Mouse (Mus musculus) lung, postnatal 14 days (tissue): ENCODE measurements around the gene Adrm1.

Source experiments
- DNase-seq: peaks from one replicate; pipeline ENCODE4 v3.0.0; 2021

Gene Adrm1

DNA sequence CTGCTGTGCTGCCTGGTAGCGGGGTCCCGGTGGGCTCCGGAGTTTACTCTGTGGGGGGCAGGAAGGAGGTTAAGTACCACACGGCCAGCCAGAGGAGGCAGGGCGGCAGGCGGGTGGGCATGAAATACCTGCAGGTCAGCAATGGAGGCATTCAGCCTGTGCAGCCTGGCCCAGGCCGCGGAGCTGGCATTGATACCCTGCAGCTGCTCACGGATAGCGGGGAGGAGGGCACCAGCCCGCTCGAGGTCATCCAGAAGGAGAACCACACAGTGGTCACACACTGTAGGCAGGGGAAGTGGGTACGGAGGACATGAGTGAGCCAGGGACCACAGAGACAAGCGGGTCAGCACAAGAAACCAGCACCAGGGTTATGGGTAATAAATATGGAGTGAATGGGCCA lies 14.4 kb downstream of the Adrm1 start:
- no peak for DNase-seq

DNA sequence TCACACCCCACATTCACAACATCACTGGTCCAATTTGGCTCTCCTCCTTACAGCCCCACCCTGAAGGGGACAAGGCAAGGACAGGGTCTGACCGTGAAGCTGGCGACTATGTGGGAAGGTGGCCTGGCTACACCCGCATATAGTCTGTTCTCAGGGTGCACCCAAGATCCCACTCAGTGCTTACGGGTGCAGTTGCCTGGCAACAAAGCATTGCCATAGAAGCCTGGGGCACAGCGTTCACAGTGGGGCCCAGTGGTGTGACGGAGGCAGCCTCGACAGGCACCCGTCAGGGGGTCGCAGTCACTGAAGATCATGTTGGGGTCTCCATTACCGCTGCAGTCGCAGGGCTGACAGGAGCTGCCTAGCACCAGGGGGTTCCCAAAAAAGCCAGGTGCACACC lies 16.1 kb downstream of the Adrm1 start:
- DNase-seq, result no peak

DNA sequence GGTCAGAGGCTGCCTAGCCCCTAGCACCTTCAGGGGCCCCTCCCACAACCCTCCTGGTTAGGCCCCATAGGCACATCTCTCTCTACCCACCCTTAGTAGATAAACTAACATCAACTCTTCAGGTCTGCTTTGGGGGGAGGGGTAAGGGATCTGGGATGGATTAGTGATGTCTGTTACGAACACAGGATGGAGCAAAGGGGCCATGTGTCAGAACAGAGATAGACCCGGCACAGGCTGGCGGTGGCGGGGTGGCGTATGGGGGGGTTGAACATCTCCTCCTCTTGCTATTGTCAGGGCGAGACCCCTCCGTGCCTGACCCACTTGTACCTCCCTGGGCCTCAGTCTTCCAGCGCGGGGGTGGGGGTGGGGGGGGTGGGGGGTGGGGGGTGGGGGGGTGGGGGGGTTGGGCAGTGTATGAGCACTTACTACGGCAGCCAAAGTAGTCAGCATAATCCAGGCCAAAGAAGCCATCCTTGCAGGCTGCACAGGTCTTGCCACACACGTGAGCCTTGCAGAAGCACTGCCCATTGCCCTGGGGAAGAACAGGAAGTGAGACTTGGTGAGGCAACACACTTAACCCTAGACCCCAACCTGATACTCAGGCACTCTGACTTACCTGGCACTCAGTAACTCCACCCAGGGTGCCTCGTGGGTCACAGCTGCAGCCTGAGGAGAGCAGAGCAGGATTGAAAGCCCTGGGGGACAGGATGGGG lies 25.5 kb downstream of the Adrm1 start:
- no peak for DNase-seq

DNA sequence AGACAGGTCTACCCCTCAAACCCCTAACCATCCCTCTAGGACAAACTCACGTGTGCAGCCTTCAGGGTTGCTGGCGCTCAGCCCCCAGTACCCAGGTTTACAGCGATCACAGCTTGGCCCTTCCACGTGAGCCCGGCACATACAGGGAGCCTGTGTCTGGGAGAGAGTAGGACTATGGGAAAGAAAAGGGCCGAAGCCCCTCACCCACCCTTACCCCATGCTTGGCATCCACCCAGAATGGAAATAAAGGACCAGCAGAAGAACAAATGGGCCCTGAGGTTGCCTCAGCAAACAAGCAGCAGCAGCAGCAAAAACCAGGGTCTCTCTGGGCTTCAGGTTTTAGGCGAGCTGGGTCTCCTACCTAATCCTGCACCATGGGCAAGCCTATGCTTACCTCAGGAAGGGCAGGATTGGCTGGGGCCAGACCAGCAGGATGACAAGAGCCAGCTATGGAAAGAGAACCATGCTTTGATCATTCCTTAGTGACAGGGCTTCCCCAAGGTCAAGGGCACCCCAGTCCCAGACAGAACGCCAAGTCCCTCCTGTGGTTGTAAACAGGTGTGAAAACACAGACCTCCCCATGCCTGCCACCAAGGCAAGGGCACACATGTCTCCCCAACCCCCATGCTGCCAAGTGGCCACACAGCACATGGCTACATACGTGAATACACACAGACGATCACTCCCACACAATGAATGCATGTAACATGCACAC lies 26.2 kb downstream of the Adrm1 start:
- DNase-seq, result no peak

DNA sequence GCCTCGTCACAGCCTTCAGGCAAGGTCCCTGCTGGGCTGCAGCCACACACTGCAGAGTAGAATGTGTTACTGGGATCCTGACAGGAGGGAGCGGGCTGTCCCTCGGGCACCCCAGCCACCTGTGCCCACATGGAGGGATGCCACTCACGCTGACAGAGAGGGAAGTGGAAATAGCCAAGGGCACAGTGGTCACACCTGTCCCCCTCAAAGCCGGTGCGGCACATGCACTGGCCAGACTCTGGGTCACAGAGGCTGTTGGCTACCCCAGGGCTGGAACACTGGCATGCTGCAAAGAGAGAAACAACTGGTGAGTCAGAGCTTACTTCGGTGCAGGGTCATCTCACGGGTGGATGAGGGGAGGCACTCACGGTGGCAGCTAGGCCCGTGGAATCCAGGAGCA lies 27.5 kb downstream of the Adrm1 start:
- no peak for DNase-seq

DNA sequence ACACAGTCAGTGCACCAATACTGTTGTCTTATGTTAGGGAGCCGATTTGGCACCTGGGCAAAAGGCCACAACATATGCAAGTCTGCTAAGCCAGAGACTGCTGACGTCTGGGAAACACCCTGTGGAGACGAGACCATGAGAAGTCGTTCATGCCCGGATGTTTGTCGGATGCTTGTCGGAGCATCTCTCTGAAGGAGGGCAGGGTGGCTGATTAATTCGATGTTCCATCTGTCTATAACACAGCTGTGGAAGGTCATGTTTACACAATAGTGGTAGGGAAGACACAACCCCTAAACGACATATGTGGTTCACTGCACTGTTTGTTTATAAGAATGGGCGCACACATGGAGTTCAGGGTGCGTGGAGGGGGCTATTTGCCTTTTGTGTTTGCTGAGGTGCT lies 29.4 kb downstream of the Adrm1 start:
- DNase-seq, result no peak

DNA sequence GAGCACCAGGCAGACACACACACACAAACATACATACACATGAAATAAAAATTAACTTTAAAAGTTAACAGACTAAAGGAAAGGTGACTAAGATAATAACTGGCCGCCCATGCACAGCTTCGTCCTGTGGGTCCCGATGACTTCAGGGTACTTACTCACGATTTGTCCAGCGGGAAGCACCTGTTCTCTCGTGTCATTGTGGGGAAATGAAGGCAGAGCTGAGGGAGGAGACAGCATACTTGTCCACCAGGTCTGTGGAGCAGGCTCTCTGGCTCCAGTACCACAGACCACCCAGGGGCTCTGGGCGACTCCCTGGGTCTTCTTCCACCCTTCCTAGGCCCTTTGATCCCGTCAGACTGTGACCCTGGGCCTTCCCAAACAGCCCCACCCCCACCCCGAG lies 30.0 kb downstream of the Adrm1 start:
- no peak for DNase-seq

DNA sequence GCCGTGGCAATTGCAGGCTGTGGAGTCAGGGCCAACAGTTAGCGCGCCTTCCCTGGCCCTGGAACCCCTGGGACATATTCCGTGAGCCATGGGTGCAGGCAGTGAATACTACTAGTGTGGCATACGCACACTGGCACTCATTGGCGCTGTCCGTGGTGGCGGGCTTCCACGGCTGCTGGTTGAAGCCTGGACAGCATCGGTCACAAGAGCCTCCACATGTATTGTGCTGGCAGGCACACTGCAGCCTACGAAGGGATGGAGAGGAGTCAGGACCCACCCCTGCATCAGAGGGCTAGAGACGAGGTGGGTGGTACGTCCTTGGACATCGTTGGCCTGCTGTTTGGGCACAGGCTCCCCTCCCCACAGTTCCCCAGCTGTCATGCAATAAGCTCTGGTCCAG lies 31.0 kb downstream of the Adrm1 start:
- DNase-seq, result no peak

DNA sequence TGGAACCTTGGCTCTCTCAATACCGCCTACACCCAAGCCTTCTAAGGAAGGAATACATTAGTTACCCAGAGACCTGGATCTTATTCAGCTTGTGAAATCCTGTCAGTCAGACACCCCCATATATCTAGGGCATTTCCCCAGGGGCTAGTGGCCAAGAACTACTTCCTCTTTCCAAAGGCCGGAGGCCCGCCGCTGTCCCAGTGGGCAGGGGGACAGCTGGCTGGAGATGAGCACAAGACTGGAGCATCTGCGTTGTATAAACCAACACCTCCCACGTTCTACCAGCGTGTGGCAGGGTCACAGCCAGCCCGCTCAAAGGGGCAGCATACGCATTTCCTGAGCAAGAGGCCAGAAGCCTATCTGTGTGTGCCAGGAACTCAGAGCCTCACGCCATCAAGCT lies 31.5 kb downstream of the Adrm1 start:
- peak; percentile 80 for DNase-seq

DNA sequence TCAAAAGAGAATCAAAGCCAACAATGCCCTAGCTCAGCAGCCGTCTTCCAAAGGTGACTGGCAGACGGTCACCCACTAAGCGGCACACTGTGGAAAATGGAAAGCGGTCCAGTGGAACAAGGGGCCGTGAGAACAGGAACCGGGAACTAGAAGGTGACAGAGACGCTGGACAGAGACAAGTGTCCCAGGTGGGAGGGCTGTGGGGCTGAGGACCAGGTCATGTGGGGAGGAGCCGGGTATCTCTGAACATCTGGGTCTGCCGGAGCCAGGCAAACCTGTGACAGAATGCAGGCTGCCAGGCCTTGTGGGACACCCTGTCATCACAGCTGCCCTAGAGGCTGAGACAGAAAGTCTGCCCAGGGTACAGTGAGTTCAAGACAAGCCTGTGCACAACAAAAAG lies 33.2 kb downstream of the Adrm1 start:
- no peak for DNase-seq

DNA sequence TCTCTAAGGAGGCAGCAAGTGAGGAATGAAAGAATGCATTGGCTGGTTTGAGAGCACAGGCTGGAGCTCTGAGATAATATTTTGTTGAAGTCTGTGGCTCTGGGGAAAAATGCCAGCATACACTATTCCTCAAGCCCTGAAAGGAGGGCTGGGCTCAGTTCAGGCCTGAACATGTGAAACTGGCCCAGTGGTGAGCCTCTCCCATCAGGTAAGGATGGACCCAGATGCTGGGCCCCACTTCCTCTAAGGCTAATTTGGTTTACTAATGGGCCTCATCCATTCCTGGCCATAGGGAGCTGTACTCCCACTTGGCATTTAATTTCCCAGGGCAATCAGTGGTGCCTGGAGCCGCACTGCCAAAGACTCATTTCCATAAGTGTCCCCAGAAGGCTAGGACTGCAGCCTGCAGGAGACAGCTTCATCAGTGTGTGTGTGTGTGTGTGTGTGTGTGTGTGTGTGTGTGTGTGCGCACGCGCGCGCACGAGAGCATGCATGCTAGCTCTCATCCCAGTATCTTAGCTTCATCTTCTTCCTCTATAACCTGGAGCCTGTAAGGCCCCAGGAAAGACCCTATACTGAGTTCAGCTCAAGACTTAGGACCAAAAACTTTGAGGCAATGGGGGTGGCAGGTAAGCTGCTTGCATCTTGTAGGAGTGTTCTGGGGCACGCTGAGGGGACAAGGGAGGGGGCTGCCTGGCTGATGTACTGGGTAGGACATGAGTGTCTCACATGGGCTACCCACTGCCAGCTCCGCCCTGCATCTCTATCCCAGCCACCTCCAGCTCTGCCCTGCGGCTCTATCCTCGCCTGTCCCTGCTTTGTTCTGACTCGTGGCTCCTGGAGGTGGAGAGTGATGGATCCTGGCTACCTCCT lies 34.0 kb downstream of the Adrm1 start:
- DNase-seq, result no peak

DNA sequence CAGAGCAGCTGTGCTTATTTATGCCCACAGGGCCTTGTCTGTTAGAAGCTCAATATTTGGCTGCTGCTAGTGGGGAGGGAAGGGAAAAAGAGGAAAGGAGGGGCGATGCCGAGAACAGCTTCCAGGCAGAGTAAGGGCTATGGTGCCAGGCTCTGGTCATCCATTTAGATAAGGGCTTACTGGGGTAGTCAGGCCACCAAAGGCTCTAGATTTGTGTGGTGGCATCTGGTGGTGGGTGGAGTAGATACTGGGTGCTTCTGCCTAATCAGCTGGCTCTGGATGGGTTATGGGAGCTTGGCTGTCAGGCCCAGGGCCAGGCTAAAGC lies 34.6 kb downstream of the Adrm1 start:
- DNase-seq, result no peak

DNA sequence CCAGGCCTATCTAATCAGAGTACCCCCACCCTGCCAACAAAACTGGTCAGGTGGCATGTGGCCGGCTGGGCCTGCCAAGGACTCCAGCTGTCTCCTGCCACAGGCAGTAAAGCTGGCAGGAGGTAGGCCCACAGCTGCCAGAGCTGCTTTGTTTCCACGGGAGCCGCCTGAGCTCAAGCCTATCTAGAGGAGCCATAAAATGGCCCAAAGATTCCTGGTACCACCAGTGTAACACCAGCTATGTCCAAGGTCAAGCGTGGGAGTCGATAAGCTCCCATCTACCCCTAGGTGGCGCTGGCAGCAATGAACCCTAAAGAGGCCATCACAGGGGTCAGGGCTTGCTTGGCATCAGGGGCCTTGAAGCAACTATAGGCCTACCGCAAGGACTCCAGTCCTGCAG lies 36.6 kb downstream of the Adrm1 start:
- peak; percentile 72 for DNase-seq

DNA sequence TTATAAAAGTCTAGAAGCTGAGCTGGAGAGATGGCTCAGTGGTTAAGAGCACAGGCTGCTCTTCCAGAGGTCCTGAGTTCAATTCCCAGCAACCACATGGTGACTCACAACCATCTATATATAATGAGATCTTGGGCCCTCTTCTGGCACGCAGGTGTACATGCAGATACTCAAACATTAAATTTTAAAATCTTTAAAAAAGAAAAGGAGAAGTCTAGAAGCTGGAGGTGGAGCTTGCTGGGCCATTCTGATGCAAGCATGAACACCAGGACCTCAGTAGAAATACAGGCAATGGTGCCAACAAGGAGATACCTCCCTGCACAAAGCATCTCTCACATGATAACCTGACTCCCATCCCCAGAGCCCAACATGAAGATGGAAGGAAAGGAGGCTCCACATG lies 37.7 kb downstream of the Adrm1 start:
- DNase-seq, result no peak

DNA sequence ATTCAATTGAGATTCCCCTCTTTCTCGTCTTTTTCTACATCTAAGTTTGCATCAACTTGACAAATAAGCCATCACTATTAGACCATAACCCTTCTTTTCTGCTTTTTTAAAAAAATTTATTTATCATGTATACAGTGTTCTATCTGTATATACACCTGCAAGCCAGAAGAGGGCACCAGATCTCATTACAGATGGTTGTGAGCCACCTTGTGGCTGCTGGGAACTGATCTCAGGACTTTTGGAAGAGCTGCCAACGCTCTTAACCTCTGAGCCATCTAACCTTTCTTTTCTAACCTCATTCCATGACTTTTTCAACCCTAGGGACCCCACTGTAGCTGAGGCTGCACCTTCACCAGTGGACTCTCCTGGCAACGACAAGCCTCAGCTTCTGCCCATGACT lies 41.0 kb downstream of the Adrm1 start:
- no peak for DNase-seq

DNA sequence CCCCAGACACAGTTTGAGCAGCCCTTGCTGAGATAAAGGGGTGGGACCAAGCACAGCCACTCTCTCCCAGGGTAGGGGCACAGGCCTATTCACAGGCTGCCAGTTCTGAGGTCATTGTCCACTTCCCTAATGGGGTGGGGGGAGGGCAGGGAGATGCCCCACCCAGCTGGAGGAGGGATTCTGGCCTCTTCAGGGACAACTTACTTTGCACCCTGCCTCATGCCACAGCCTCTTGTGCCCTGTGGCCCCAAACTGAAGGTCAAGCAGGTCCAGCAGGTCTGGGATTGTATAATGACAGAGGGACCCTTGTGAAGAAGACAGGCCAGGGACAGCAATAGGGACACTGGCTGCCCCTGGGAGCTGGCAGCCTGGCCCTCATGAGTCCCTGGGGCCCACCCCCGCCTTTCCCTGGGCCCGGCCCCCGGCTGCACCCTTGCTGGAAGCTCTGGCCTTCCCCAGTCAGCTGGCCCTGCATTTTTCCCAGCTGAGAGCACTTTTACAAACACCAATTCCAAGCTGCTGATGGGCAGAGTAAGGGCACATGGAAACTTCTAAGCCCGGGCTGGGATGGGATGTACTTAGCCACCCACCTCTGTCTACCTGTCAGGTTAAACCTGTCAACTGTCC lies 43.2 kb downstream of the Adrm1 start:
- DNase-seq, result peak; percentile 53

DNA sequence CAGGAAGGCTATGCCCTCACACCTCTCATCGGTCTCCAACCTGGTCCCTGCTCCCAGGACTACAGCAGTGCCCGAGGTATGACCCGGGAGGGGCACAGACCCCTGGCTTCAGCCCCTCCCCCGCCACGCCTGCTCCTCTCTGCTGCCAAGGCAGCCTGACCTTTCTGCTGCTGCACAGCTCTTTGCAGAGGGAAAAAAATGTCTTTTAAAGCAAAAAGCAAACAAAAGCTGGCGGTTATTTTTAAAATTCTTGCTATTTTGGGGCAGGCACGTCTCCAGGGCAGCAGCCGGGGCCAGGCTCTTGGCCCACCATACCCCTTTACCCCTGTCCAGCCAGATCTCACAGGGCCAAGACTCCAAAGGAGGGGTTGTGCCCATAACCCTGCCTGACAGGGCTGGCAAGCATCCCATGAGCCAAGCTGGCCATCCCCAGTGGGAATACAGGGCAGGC lies 43.8 kb downstream of the Adrm1 start:
- DNase-seq, result peak; percentile 56

DNA sequence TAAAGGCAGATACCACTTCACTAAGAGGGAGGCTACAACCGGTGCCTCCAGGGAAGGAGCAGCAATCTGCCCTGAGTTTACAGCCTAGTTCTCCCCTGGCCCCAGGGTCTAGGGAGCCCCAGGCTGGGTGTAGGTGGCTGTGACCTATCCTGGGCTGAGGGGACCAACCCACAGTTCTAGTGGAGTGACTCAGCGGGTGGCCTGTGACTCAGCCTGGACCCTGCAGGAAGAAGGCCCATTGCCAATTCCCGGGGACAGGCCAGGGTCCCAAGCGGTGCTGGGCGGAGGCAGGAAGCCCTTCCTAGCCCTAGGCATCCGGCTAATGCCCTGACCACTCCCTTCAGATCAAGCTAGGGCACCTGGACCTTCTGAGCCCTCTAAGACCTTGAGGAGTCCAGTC lies 44.7 kb downstream of the Adrm1 start:
- DNase-seq, result peak; percentile 63

DNA sequence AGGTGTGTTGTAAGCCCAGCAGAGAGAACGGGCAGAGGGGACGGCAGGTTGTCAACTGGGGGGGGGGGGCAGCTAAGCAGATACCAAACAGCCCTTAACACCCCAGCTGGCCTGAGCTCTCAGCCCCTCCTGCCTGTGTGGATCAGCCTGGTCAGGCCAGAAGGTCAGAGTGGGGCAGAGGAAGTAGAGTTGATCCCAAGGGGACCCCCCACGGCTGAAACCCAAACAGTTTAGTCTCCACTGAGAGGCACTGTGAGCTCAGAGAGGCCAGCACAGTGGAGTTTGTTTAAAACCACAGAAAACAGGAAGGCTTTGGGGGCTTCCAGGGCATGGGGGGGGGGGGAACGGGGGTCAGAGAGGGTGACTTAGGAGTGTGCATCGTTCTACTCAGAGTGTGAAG lies 45.6 kb downstream of the Adrm1 start:
- no peak for DNase-seq

DNA sequence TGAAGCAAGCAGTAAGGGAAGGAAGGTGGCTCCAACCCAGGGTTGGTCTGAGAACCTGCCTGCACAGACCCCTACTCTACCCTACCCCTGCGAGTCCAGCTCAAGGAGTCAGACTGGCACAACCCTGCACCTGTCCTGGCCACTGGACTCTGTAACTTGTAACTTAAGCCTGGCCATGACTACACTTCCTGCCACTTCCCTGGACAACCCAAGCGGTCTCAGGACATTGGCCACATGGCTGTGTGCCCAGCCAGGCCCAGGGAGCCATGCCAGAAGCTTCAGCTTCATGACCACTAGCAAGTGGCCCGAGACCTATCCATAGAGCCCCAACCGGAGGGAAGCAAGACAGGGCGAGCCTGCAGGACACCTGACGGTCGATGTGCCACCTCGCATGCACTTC lies 46.3 kb downstream of the Adrm1 start:
- peak; percentile 81 for DNase-seq

DNA sequence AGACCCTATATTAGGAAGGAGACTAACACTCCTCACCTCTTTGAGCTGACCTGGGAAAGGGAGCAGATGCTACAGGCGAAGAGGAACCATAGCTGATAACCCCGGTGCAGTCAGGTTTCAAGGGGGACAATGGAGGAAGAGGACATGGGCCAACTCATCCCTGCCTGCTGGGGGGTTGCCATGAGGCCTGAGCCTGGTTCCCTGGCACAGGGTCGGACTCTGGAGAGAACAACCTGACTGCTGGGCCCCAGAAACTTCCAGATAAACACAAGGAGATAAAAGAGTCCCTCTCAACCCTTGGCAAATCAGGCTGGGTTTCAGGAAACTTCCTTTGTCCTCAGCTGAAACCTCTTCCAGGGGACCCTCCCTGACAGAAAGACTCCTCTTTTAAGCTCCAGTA lies 47.0 kb downstream of the Adrm1 start:
- DNase-seq, result no peak

DNA sequence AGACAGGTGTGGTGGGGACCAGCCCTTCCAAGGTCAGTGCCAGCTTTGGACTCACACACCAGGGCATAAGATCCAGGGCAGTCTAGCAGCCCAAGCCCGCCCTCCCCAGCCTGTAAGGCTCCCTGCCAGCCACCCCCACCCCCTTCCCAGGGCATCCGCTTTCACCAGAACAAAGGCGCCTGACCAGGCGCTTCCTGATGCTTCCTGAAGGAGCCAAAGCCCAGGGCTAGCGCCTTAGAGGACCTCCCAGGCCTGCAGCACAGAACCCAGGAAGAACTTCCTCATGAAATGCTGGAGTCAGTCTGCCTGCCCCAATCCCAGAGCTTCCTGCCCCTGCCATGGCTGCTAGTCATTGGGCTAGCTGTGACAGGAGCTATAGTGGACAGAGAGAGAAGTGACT lies 47.4 kb downstream of the Adrm1 start:
- DNase-seq, result peak; percentile 70

DNA sequence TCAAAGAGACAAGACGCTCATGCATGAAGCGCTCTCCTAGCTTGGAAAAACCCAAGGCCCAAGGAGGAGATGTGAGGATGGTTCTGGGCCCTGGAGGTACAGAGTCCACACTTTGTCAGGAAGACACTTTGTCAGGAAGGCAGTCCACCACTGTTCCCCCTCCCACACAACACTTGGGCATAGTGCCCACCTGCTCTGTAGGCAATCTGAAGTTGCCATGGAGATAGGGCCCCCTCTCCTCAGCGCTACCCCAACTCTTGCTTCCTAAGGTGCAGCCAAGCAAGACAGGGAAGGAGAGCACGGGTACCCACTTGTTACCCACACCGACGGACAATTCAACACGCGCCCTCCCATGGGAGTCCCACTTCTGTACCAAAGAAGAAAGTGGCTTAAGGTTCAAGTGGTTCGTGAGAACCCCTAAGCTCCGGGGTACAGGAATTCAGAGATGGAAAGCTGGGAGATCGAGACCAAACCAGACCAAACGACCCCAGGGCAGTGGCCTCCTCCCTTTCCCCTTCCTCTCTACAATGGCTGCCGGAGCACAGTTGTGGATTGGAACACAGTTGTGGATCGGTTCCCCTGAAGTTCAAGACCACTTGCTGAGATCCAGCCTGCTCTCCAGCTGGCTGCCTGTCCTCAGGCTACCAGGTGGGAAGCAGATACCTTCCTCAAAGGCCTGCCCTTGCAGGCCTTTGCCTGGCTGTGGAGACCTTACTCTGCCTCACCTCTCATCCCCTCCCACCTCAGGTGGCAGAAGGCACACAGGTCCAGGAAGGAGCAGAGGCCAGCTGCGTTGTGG lies 48.1 kb downstream of the Adrm1 start:
- no peak for DNase-seq
